ENCODE assay signal across 8 mouse cellular contexts in genomic region chr17:37028683-37029120, GRCm38 (mm10). TPM values are rescaled to one million over a fixed set of nuclear protein-coding genes. Genes with fewer than 3 reads are reported as not detected.
DNase-seq lines count a peak whose midpoint lies in the region; ATAC-seq and TF ChIP-seq lines count a peak whose summit lies in the region.

No protein-coding gene starts in this region.

- no peaks in the 10 kb centered on the region for H3K27me3 ChIP-seq in forebrain, postnatal 0 days (ENCODE audit: insufficient read depth, low read length)
- H3K27me3 ChIP-seq in lung, embryonic 14.5 days (ENCODE audit: insufficient read depth, low read length): no peaks in the 10 kb centered on the region

- H3K4me1 ChIP-seq in forebrain, postnatal 0 days (ENCODE audit: insufficient read depth): no peaks in the 10 kb centered on the region; the same call in 1 of the 2 replicates
- no peaks in the 10 kb centered on the region for H3K4me1 ChIP-seq in lung, embryonic 14.5 days (ENCODE audit: insufficient read depth)

- peak overlapping the region; percentile 96 for H3K27ac ChIP-seq in forebrain, postnatal 0 days (ENCODE audit: low read depth, low read length)
- peak overlapping the region; percentile 97 for H3K27ac ChIP-seq in lung, embryonic 14.5 days (ENCODE audit: low read depth)

- under 1% methylated on average over 14 of the region's 14 CpGs for WGBS in forebrain, postnatal 0 days
- under 1% methylated on average over 14 of the region's 14 CpGs for WGBS in lung, embryonic 14.5 days

- peak; percentile 98 for ATAC-seq in forebrain, postnatal 0 days
- ATAC-seq in lung, embryonic 14.5 days (ENCODE audit: insufficient read depth): peak; percentile 99

- peak overlapping the region; percentile 65 for H3K9ac ChIP-seq in forebrain, postnatal 0 days
- H3K9ac ChIP-seq in lung, embryonic 14.5 days: peak overlapping the region; percentile 47

- TF ChIP-seq CTCF in forebrain, postnatal 0 days (IDR thresholded peaks at IDR 0.05; ENCODE audit: low read depth): no peak
- TF ChIP-seq CTCF in lung, embryonic 14.5 days (IDR thresholded peaks at IDR 0.05; ENCODE audit: low read depth): no peak

- H3K4me3 ChIP-seq in forebrain, postnatal 0 days (ENCODE audit: low read depth, low read length): peak overlapping the region; percentile 38
- H3K4me3 ChIP-seq in lung, embryonic 14.5 days (ENCODE audit: low read depth, low read length): peak overlapping the region; percentile 41

- peak; percentile 99 for DNase-seq in ES-CJ7 (ENCODE audit: low read depth, low spot score)
- peak; percentile 94 for DNase-seq in cerebellum, adult 11 months
- DNase-seq in forebrain, postnatal 0 days: peak; percentile 98
- peak; percentile 93 for DNase-seq in heart, postnatal 4 days
- peak; percentile 93 to 96 for DNase-seq in layer of hippocampus, adult 8-10 months (ENCODE audit: low spot score in 2 of 2)
- DNase-seq in lung, embryonic 14.5 days: peak; percentile 98
- peak; percentile 77 for DNase-seq in ovary, postnatal 10 days (ENCODE audit: low spot score)
- peak; percentile 79 for DNase-seq in thymus, postnatal 14 days

- H3K9me3 ChIP-seq in forebrain, postnatal 0 days (ENCODE audit: low read length): no peaks in the 10 kb centered on the region
- no peaks in the 10 kb centered on the region for H3K9me3 ChIP-seq in lung, embryonic 14.5 days (ENCODE audit: low read depth, low read length)

- no peaks in the 10 kb centered on the region for H3K36me3 ChIP-seq in forebrain, postnatal 0 days (ENCODE audit: insufficient read depth)
- H3K36me3 ChIP-seq in lung, embryonic 14.5 days (ENCODE audit: insufficient read depth): no peaks in the 10 kb centered on the region

- H3K4me2 ChIP-seq in forebrain, postnatal 0 days (ENCODE audit: low read depth): peak overlapping the region; percentile 46
- H3K4me2 ChIP-seq in lung, embryonic 14.5 days: peak overlapping the region; percentile 60

RNA-seq across cellular contexts. Expression of gene Mog, which starts 5.5 kb away (rescaled TPM):
- not detected in 2 replicates for total RNA-seq in forebrain, postnatal 0 days (2014; rRNA removed)
- polyA plus RNA-seq in forebrain, postnatal 0 days (2015; fragmentation: Nextera tagmentation; extraction: Ambion mirVana): 0.53 and 1.1 TPM in 2 replicates
- not detected for total RNA-seq in heart, postnatal 4 days (2021)
- 10 to 100 TPM; 35.6 to 57.5 (median 47.8) TPM for total RNA-seq in layer of hippocampus, adult 8-10 months (2022)
- 0.11 and 0.13 TPM in 2 replicates for polyA plus RNA-seq in lung, embryonic 14.5 days (2014; fragmentation: Nextera tagmentation; extraction: Ambion mirVana)

RNA-seq across cellular contexts. Expression of gene Gabbr1, which starts 17.1 kb away (rescaled TPM):
- total RNA-seq in forebrain, postnatal 0 days (2014; rRNA removed): 353 and 416 TPM in 2 replicates
- polyA plus RNA-seq in forebrain, postnatal 0 days (2015; fragmentation: Nextera tagmentation; extraction: Ambion mirVana): 58.1 and 80.1 TPM in 2 replicates
- total RNA-seq in heart, postnatal 4 days (2021): 10 to 100 TPM; 21.6 to 22.4 TPM
- total RNA-seq in layer of hippocampus, adult 8-10 months (2022): 100 to 1,000 TPM; 595 to 693 (median 673) TPM
- polyA plus RNA-seq in lung, embryonic 14.5 days (2014; fragmentation: Nextera tagmentation; extraction: Ambion mirVana): 7.0 and 8.8 TPM in 2 replicates

RNA-seq across cellular contexts. Expression of gene Zfp57, which starts 27.7 kb away (rescaled TPM):
- total RNA-seq in forebrain, postnatal 0 days (2014; rRNA removed): 208 and 220 TPM in 2 replicates
- polyA plus RNA-seq in forebrain, postnatal 0 days (2015; fragmentation: Nextera tagmentation; extraction: Ambion mirVana): 113 and 148 TPM in 2 replicates
- total RNA-seq in heart, postnatal 4 days (2021): 10 to 100 TPM in 1 of 2 experiments, 1 to 10 TPM in 1; 9.7 to 14.5 TPM
- total RNA-seq in layer of hippocampus, adult 8-10 months (2022): 10 to 100 TPM in 2 of 4 experiments, 1 to 10 TPM in 2; 8.9 to 10.8 (median 9.8) TPM
- polyA plus RNA-seq in lung, embryonic 14.5 days (2014; fragmentation: Nextera tagmentation; extraction: Ambion mirVana): 77.5 and 80.7 TPM in 2 replicates

RNA-seq across cellular contexts. Expression of gene H2-M5, which starts 39.4 kb away (rescaled TPM):
- 3.5 and 4.2 TPM in 2 replicates for total RNA-seq in forebrain, postnatal 0 days (2014; rRNA removed)
- 0.52 and 1.5 TPM in 2 replicates for polyA plus RNA-seq in forebrain, postnatal 0 days (2015; fragmentation: Nextera tagmentation; extraction: Ambion mirVana)
- total RNA-seq in heart, postnatal 4 days (2021): under 1 TPM; 0.29 to 0.43 TPM
- total RNA-seq in layer of hippocampus, adult 8-10 months (2022): 1 to 10 TPM in 2 of 4 experiments, under 1 TPM in 2; 0.49 to 1.6 (median 0.91) TPM
- polyA plus RNA-seq in lung, embryonic 14.5 days (2014; fragmentation: Nextera tagmentation; extraction: Ambion mirVana): 0.17 and 0.22 TPM in 2 replicates

RNA-seq across cellular contexts. Expression of gene 2410137M14Rik, which starts 47.7 kb away (rescaled TPM):
- total RNA-seq in forebrain, postnatal 0 days (2014; rRNA removed): 0.38 TPM in 1 of 2 replicates, not detected in the other
- 0.36 TPM in 1 of 2 replicates, not detected in the other for polyA plus RNA-seq in forebrain, postnatal 0 days (2015; fragmentation: Nextera tagmentation; extraction: Ambion mirVana)
- not detected for total RNA-seq in heart, postnatal 4 days (2021)
- total RNA-seq in layer of hippocampus, adult 8-10 months (2022): under 1 TPM in 1 of 4 experiments, not detected in 3; 0.47 TPM
- not detected in 2 replicates for polyA plus RNA-seq in lung, embryonic 14.5 days (2014; fragmentation: Nextera tagmentation; extraction: Ambion mirVana)

Comparison
In these comparisons a context has a peak if more than half of its experiments do, and no peak if none do; other contexts are left out.
1. Peak in every context shown above with its lines: DNase-seq, ATAC-seq, H3K4me3 ChIP-seq and H3K27ac ChIP-seq.
2. RNA of gene Mog, which starts 5.5 kb away (total RNA-seq): 35.6 to 57.5 TPM in layer of hippocampus, adult 8-10 months; not detected in forebrain, postnatal 0 days and not detected in heart, postnatal 4 days; every median in the first group is over 10 times any median in the second.
3. RNA of gene Gabbr1, which starts 17.1 kb away (total RNA-seq): 595 to 693 TPM in layer of hippocampus, adult 8-10 months and 353 to 416 TPM in forebrain, postnatal 0 days; 21.6 to 22.4 TPM in heart, postnatal 4 days; every median in the first group is over 10 times any median in the second.
4. RNA of gene Zfp57, which starts 27.7 kb away (total RNA-seq): 208 to 220 TPM in forebrain, postnatal 0 days; 9.7 to 14.5 TPM in heart, postnatal 4 days and 8.9 to 10.8 TPM in layer of hippocampus, adult 8-10 months; every median in the first group is over 10 times any median in the second.